Mouse (Mus musculus) ZHBTc4 (cell line): ENCODE data around the gene Grin2a.
A peak's percentile ranks its signal among the peaks of the same experiment; 100 is the strongest.

ENCODE experiments used
- DNase-seq: peaks from one replicate; pipeline ENCODE4 v3.0.0-alpha.2; 2011; ENCODE audit warnings: low read depth, low spot score

The Grin2a gene

DNA sequence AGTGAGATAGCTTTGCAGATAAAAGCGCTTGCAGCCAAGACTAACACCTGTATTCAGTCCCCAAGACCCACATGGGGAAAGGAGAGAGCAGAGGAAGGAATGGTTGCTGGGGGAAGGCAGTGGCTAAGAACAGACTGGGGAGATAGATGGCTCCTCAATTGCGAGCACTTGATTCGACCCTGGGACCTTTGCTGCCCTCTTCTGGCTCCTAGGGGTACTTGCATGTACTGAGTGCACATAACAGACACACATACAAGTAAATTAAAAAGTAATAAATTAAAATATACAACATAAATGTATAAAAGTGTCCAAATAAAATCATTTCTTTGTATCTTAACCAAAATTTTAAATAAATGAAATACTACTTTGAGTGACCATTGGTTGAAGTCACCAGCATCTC lies 129.7 kb downstream of the Grin2a start:
- DNase-seq: peak; percentile 72

DNA sequence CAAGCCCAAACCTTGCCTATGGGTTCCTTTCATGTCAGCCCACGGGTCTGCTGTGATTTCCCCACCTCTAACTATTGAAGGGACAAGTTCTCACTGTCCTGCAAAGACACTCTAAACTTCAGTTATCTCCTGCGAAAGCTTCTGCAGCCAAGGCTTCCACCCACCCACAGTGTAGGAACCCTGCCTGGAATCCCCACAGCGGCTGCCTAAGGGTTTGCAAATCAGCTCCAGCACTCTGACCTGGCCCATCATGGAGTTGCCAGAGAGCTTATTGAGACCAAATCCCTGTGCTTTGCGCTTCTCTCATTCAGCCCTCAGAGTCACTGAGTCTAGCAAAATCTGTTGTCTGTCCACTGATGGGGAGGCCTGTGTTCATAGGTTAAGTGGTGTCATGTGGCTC lies 130.3 kb downstream of the Grin2a start:
- peak; percentile 6 for DNase-seq

DNA sequence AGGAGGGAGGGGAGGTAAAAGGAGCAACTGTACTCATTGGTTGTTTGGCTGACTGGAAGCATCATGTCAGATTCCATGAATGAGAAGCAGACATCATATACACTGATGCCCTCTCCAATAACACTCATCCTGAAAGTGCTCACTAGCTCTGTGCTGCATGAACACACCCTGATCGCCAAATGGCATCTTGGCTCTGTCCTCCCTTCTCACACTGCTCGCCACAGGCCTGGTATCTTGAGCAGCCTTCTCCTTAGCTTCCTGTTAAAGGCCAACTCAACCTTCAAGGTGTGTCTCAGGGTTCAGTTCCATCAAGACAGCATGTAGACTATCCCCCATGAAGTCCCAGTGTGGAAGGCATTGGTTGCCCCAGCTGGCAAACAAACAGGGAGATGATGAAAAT lies 137.6 kb downstream of the Grin2a start:
- DNase-seq: no peak

DNA sequence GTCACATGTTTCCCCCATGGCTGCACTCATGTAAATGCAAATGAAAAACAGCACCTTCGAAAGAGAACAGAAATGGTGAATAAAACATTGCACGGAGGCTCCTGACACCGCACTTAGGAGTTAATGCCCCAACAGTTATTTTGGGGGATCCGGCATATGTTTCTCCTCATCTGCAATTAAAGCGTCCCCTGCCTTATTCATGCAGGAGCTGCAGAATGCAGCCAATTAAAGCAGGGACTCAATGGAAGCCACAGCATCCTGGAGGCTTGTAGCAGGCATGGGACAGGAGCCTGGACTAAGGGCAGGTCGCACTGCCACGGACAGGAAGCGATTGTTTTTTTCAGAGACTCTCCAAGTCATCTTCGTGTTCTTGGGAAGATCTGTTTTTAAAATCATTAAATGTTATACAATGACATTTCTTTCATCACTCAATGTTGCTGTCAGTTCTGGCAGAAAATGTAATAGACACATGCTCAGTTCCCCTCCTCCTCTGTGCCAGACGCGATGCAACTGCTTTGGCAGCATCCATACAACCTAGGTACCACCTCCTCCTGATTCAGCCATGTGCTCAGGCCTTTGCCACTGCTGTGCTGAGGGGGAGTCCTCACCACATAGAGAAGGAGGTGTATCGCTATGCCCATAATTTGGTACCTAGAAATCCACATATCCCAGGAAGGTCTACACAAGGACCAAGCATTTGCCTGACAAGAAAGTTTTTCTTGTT lies 143.9 kb downstream of the Grin2a start:
- DNase-seq: no peak

DNA sequence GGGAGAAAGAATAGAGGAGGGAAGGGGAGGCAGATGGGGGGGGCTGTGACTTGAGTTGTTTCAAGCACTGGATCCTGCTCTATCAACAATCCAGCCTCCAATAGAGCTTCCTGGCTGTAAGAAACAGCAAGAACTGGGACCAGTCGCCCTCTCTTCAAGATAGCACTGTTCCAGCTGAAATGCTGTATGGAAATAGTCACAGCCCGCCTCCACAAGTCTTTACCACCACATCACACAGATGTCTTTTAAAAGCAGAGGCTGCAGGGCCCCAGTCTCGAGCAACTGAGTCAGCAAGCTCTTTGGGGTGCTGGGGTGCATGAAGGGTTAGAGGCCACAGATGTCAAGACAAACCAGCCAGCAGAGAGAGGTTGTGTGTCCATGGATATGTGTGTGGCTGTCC lies 153.9 kb downstream of the Grin2a start:
- no peak for DNase-seq

DNA sequence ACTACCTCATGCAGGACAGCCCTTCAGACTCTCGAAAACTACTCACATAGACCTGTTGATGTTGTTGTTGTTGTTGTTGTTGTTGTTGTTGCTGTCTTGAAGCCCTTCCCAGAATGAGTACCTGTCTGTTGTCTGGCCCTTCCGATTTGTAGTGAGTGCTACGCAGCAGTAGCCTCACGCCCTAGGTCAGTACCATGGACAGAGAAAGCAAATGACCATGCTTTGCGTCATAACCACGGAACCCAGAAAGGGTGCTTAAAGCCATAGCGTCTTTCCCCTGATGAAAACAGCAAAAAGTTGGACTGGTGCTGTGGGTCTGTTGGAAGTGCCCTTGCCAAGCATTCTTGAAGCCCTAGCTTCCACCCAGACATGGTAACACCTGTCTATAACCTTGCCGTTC lies 158.8 kb downstream of the Grin2a start:
- peak; percentile 51 for DNase-seq

DNA sequence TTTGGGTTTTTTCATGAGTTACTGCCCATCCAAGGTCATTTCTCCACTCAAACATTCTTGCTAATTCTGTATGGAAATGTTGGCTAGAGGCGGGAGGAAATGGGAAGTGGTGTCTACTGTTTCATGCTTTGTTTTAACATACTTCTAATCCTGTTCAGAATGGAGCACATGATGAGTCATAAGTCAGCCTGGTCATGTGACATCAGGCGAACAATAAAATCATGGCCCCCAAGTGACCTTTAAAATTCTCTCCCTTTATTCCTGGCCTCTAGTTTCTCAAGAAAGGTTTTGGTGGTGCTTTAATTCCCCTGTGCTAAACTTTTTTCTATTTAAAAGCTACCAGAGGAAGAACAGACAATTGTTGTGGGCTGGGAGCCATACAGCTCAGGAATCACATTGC lies 161.1 kb downstream of the Grin2a start:
- peak; percentile 10 for DNase-seq

DNA sequence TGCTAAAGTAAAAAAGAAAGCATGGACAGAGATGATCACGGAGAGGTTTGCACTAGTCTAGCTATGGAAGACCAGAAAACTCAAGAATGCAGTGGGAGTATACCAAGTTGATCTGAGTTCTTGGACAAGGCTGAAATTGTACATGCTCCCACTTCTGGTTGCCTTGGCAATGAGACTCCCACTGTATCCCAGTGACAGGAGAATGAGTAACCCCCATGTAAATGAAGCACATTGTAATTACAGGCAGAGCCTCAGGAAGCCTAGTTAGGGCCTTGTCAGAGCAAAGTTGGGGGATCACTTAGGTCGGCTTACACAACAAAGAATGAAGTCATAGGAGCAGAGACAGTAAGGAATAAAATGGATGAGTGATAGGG lies 170.3 kb downstream of the Grin2a start:
- DNase-seq: no peak

DNA sequence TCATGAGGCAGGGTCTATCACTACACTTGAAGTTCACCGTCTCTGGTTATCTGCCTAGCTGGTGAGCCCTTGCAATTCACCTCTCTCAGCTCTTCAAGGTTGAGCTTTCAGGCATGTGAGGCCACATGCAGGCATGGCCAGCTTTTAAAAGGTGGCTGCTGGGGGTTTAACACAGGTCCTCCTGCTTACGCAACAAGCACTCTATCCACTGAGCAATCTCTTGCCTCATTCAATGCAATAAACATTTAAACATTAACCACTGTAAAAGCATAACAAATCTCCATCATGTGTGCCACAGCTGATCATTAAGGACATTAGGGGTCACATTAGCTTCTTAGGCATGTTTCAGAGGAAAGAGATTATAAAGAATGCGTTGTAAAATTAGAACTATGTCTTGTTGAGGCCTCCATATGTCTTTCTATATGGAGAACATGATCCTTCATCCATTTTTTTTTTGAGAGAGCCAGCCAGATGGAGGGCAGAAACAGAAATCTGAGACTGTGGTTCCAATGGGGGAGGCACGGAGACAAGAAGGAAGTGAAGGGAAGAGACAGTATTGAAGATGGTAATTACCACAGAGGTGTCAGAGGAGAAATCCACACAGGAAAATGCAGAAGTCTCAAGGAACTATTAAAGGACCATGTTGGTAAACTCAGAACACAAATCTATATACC lies 170.8 kb downstream of the Grin2a start:
- DNase-seq: no peak

DNA sequence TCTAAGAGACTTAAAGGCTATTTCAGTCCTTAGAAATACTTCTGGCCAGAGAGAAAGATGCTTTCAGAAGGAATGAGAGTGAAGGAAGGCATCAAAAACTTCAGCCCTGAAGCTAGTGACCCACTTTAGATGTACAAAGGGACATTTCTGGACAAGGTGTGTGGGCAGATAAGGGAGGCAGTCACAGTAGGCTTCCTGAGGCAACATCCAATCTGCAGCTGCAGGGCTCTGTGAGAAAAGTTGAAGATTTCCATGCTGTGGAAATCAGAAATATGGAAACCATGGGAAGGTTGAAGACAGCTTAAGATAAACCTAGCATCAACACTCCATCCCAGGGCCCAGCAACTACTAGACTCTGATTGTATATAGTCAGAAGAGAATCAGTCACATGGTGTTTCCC lies 171.7 kb downstream of the Grin2a start:
- no peak for DNase-seq

DNA sequence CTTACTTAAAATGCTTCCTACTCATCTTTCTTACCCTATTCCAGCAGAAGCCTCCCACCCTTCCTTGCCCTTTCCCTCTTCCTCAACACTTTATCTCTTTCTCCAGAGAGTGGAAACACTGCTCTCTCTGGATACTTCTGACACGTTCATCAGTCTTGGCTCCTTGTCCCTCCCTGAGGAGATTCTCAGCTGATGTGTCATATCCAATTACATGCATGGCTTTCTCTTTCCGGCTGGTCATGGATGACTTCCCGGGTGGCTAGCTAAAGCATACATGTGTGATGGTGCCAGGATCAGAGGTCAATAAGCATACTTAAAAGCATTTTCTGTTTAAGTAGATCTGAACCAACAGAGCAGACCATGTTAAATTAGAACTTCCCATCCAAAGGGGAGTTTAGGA lies 175.9 kb downstream of the Grin2a start:
- no peak for DNase-seq

DNA sequence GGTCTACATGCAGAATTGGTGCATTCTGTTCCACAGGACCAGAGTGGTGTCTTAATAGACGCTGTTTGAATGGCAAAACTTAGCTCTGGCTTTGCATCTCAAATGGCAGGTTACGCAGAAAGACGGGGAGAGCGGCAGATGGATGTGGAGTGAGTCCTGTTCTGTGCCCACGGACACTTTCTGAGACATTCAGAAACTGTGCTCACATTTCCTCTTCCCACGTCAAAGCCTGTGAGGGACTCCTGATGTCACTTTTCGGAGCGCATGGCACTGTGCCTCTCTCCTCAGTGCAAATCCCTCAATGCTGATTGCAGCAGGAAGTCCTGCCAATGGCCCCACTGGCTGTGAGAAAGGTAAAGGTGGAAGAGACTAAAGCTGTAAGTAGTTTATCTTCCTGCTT lies 194.0 kb downstream of the Grin2a start:
- DNase-seq: no peak

DNA sequence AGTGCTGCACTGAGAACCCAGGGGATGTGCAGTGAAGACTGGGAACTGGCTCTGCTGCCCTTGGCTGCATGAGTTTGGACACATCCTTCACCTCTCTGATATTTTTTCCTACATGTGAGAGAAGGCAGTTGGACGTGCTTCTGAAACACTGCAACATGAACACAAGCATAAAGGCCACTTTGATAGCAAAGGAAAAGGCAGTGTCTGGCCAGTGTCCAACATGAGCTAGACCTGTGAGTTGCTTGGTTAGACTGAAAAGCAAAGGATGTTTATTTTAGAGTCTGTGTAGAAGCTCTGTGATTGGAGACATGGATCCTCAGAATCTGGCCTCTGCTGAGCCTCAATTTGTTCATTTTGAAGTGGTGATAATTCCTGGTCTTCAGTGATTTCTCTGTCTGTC lies 195.1 kb downstream of the Grin2a start:
- DNase-seq: no peak

DNA sequence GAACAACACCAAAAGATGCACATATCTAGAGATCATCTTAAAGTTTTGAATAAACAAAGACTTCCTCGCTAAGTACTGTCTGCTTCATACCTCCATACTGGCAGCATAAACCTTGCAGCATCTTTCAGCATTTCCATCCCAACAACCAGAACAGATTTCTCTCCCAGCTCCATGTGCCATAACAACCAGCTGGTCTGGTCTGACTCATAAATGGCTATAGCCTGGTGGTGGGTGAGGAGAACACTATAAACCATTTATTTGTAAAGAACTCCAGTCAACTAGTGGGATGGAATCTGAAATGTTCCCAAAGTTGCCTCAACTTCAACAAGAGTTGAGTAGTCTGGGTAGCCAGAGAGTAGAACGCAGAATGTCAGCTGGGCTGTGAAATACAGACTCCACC lies 202.4 kb downstream of the Grin2a start:
- no peak for DNase-seq

DNA sequence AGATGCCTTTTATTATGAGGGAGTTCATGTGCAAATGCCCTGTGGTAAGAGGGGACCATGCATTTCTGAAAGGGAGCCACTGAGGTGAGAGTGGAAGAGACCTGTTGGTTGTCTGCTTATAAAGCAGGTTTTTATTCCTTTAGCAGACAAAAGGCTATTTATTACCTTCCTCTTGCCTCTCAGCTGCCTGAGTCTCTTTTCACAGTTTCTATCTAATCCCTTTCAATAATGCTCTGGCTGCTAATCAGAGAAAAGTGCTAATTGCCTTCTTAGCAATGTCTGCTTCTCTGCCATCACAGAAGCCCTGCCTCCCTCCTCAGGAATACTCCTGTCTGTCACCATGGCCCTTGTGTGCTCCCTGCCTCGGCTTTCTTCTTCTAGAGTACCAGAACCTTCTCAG lies 209.1 kb downstream of the Grin2a start:
- DNase-seq: no peak

DNA sequence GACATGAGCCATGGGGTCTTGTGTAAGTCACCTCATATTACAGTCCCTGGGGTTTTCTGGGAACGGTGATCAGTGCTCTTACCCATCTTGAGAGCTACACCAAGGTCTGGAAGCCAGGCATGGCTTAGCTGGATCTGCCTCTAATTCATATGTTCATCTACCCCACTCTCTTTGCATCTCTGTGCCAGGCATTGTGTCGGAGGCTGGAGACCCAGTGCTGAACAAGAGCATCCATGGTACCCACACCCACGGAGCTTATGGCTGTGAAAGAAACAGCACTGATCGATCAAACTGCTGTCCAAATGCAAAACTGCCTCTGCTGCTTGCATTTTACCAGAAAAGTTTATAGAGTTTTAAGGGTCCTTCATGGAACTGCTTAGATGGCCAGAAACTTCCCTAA lies 209.5 kb downstream of the Grin2a start:
- DNase-seq: no peak

DNA sequence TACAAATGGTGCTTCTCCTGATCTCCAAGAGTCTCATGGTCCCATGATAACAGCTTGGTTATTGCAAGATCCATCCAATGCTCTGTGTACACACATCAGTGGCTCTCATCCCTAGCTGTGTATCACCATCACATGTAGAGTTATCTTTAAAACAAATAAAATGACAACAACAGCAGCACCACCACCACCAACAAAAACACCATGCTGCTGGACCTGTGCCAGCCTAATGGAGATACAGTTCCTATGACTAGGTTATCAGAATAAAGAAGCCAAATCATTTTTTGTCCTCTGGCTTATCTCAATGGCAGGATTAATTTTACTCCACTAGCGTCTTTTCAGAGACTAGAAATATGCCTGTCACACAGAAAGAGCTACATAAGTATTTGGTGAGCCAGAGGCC lies 226.4 kb downstream of the Grin2a start:
- no peak for DNase-seq

DNA sequence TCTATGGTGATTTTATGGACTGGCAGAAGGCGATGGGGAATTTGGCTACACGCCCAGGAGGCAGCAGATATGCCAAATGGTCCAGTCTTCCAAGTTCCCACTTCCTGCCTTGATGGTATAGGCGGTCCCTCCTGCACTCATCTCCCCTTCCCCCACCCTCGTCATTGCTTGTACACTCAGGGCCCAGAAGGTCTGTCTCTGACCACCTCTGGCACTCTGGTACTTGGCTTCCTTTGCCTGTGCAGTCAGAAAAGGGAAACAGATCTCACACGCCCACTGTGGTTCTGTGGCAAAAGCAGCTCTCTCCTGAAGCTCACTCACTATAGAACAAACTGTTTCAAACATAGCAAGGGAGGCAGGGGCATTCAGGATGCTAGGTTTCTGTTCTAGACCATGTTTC lies 227.0 kb downstream of the Grin2a start:
- peak; percentile 30 for DNase-seq

DNA sequence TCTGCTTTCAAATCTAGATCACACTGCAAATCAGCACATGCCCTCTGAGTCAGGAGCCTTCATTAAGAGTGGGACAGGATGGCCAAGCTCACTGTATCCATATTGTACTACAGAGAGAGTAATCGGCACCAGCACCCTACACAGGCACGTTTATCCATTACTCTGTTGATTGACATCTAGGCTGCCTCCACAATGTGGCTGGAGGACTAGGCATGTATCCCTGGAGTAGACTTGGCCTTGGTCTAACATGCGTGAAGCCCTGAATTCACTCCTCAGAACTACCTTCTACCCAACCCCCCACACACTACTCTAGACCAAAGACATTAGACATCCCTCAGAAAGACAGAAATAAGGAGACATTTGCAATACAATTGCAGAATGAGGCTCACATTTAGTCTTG lies 227.4 kb downstream of the Grin2a start:
- DNase-seq: no peak

DNA sequence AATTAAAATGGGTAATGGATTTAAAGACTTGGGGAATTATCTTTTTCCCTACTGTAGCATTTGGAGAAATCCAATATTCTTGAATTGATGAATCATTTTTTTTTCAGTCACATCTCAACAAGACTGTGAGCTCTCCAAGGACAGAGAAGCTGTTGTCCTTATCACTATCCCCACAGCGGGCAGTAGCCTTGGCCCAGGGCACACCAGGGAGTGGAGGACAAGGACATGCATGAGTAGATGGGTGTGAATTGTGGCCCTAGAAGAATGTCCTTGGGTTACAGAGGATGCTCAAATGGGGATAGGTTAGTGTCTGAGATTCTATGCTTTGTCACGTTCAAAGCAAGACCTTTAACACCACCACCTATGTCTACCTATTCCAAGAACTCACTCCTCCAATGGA lies 231.3 kb downstream of the Grin2a start:
- no peak for DNase-seq

DNA sequence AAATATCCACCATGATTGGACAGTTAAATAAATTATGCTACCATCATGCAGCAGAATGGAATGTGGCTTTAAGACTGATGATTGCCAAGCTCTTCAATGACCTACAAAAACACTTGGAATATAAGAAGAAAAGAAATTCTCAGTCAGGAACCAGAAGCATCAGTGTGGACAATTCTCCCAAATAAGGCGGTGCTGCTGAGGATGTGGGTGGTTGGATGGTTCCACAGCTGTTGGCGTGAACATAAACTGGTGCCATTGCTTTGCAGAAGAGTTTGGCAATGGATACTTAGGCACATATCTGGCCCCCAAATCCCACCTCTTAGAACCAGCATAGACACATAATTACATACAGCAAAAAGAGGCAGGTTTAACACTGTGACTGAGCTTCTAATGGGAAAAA lies 235.0 kb downstream of the Grin2a start:
- DNase-seq: no peak

DNA sequence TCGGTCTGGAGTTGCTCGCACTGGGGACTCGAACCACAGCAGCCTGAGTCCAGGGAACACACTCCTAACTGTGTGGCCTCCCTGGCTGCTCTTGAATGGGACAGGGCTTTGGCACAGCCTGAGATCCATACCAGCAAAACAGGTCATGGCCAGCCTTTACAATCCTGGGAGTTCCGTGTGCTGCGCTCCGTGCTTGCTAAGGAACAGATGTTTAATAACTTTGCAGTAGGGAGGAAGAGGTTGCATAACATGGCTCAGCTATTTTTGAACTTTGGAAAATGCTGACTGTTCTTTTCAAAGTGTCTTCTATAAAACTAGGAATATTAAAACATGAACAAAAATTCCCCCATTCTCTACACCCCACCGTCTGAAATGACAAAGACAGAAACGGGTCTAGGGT lies 238.5 kb downstream of the Grin2a start:
- no peak for DNase-seq

DNA sequence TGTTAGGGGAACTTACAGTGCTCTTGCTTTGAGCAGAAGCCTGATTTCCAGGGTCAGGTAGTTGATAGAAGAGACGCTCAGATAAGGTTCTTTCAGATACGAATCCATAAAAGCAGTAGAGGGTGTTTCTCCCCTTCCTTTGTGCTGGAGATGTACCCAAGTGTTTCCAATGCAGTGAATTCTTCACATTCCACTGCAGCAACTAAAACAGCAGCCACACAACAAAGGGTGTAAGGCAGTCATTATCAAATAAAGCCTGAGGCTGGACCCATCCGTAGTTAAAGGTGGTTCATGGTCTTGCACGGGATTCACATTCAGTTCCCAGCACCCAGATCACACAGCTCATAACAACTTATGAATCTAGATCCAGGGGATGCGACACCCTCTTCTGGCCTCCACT lies 241.3 kb downstream of the Grin2a start:
- DNase-seq: peak; percentile 71

DNA sequence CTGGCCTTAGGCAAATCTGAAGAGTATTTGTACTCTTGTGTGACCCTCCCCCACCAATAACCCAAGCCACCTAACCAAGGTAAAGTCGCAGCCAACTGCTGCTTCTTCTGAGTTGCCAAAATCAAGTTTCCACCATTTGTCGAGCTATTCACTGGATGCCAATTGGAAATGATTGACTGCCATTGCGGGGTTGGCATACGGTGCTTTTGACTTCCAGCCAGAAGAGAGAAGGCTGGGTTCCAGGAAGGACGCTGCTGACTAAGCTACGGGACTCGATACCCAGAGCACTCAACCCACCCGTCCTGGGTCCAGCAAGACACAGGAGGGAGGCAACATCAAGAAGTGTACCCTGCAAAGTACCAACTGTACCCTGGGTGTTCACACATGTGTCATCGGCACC lies 242.3 kb downstream of the Grin2a start:
- DNase-seq: no peak
